Comparison of ENCODE assay signal across 33 mouse cellular contexts in genomic region chr17:33058791-33059190, GRCm38 (mm10). TPM values are rescaled to one million over a fixed set of nuclear protein-coding genes. Genes with fewer than 3 reads are reported as not detected.
DNase-seq lines count a peak whose midpoint lies in the region; ATAC-seq and TF ChIP-seq lines count a peak whose summit lies in the region.
"Had no signal": no experiment of that assay in that cellular context is flagged by ENCODE, and none has a peak within 500 bp of the region (broad histone marks: within the 10 kb centered on the region; RNA-seq: fewer than 3 reads in every experiment).

No protein-coding gene starts in this region.

- ATAC-seq in kidney, postnatal 0 days (replicated peaks; ENCODE audit: low FRiP score, low read depth): no peak
- no peak for ATAC-seq in stomach, postnatal 0 days (ENCODE audit: low FRiP score, low TSS enrichment)
- ATAC-seq: forebrain, embryonic 15.5 days; hindbrain, embryonic 16.5 days; intestine, embryonic 16.5 days; Patski had no signal

- H3K36me3 ChIP-seq in kidney, postnatal 0 days (ENCODE audit: insufficient read depth, low read length): no peaks in the 10 kb centered on the region
- H3K36me3 ChIP-seq in kidney, adult 2 months (ENCODE audit: control insufficient read depth, insufficient read depth, low read length): no peaks in the 10 kb centered on the region
- no peaks in the 10 kb centered on the region for H3K36me3 ChIP-seq in MEL (ENCODE audit: control insufficient read depth in 1 of 2, insufficient read depth in 2 of 2, low read length in 2 of 2)
- H3K36me3 ChIP-seq in stomach, postnatal 0 days (ENCODE audit: control insufficient read depth, insufficient read depth, low read length): no peaks in the 10 kb centered on the region
- H3K36me3 ChIP-seq: embryonic facial prominence, embryonic 15.5 days; forebrain, embryonic 15.5 days; kidney, embryonic 15.5 days; liver, embryonic 13.5 days; lung, embryonic 15.5 days had no signal

- DNase-seq in kidney, postnatal 0 days (ENCODE audit: low spot score): peak; percentile 25
- DNase-seq in kidney, adult 2 months: no peak
- DNase-seq in thymus, postnatal 0 days (ENCODE audit: low spot score): peak; percentile 59
- no peak for DNase-seq in thymus, postnatal 10 days (ENCODE audit: low spot score in 2 of 2)
- DNase-seq in MEL (ENCODE audit: low read depth, low spot score): no peak
- DNase-seq in stomach, postnatal 0 days (ENCODE audit: low spot score): no peak
- no peak for DNase-seq in frontal cortex, postnatal 14 days (ENCODE audit: low spot score in 2 of 2)
- DNase-seq: adrenal gland, adult 2 months; cerebellum, adult 8-10 months; gastrocnemius, postnatal 14 days; heart, adult 11 months; kidney, postnatal 4 days; liver, embryonic 13.5 days; midbrain, embryonic 14.5 days; right cerebral cortex, postnatal 25 days; spleen, adult 18-20 months had no signal

- 10% methylated on average over 1 of the region's 1 CpGs for WGBS in kidney, postnatal 0 days
- 3% methylated on average over 1 of the region's 1 CpGs for WGBS in kidney, adult 2 months
- 3% methylated on average over 1 of the region's 1 CpGs for WGBS in stomach, postnatal 0 days

- H3K27me3 ChIP-seq in kidney, postnatal 0 days (ENCODE audit: insufficient read depth, low read length): no peaks in the 10 kb centered on the region
- H3K27me3 ChIP-seq in kidney, adult 2 months (replicated peaks; ENCODE audit: control insufficient read depth, insufficient read depth, low read length): no peaks in the 10 kb centered on the region
- peaks cover 3% of the 10 kb centered on the region in 2 experiments; a peak in 3 of 4 replicates for H3K27me3 ChIP-seq in MEL (ENCODE audit: control insufficient read depth in 1 of 2, insufficient read depth in 2 of 2, low read length in 2 of 2)
- H3K27me3 ChIP-seq in stomach, postnatal 0 days (ENCODE audit: control insufficient read depth, insufficient read depth, low read length): no peaks in the 10 kb centered on the region
- H3K27me3 ChIP-seq: embryonic facial prominence, embryonic 15.5 days; forebrain, embryonic 15.5 days; kidney, embryonic 15.5 days; liver, embryonic 13.5 days; lung, embryonic 15.5 days had no signal

- no peak for TF ChIP-seq POLR2A in kidney, adult 2 months (IDR thresholded peaks at IDR 0.05; ENCODE audit: low read depth, low read length)
- TF ChIP-seq POLR2A in MEL (IDR thresholded peaks at IDR 0.05; ENCODE audit: control insufficient read depth in 1 of 2, insufficient read depth in 1 of 2, low read depth in 1 of 2, low read length in 2 of 2, poor library complexity in 1 of 2): no peak

- H3K9me3 ChIP-seq in kidney, postnatal 0 days (replicated peaks; ENCODE audit: low read length): no peaks in the 10 kb centered on the region
- no peaks in the 10 kb centered on the region for H3K9me3 ChIP-seq in MEL (replicated peaks; ENCODE audit: insufficient read depth, low read length)
- no peaks in the 10 kb centered on the region for H3K9me3 ChIP-seq in stomach, postnatal 0 days (ENCODE audit: control insufficient read depth, low read length)
- H3K9me3 ChIP-seq: embryonic facial prominence, embryonic 15.5 days; forebrain, embryonic 15.5 days; kidney, embryonic 15.5 days; liver, embryonic 13.5 days; lung, embryonic 15.5 days; megakaryocyte, embryonic 14.5 days had no signal

- no peaks in the 10 kb centered on the region for H3K79me2 ChIP-seq in MEL (ENCODE audit: control insufficient read depth, insufficient read depth, low read length, poor library complexity)

- H3K4me1 ChIP-seq in kidney, postnatal 0 days (replicated peaks; ENCODE audit: insufficient read depth, low read length): no peaks in the 10 kb centered on the region
- no peaks in the 10 kb centered on the region for H3K4me1 ChIP-seq in kidney, adult 2 months (ENCODE audit: control insufficient read depth, insufficient read depth, low read length)
- no peaks in the 10 kb centered on the region for H3K4me1 ChIP-seq in MEL (ENCODE audit: control insufficient read depth in 1 of 2, insufficient read depth in 2 of 2, low read length in 2 of 2)
- no peaks in the 10 kb centered on the region for H3K4me1 ChIP-seq in stomach, postnatal 0 days (replicated peaks; ENCODE audit: control insufficient read depth, insufficient read depth)
- H3K4me1 ChIP-seq: embryonic facial prominence, embryonic 15.5 days; forebrain, embryonic 15.5 days; kidney, embryonic 15.5 days; liver, embryonic 13.5 days; lung, embryonic 15.5 days had no signal

- no peak overlapping the region for H3K9ac ChIP-seq in kidney, postnatal 0 days (ENCODE audit: low read depth, low read length)
- H3K9ac ChIP-seq in MEL (ENCODE audit: control insufficient read depth, low read depth, low read length, poor library complexity, severe bottlenecking): no peak overlapping the region
- no peak overlapping the region for H3K9ac ChIP-seq in stomach, postnatal 0 days (ENCODE audit: low read length)
- H3K9ac ChIP-seq: embryonic facial prominence, embryonic 15.5 days; forebrain, embryonic 15.5 days; kidney, embryonic 15.5 days; liver, embryonic 13.5 days; lung, embryonic 15.5 days had no signal

- H3K4me3 ChIP-seq in kidney, postnatal 0 days (replicated peaks; ENCODE audit: low read depth, low read length): no peak overlapping the region
- no peak overlapping the region for H3K4me3 ChIP-seq in kidney, adult 2 months (ENCODE audit: insufficient read depth, low read depth, low read length)
- no peak overlapping the region for H3K4me3 ChIP-seq in MEL (ENCODE audit: control insufficient read depth in 1 of 2, insufficient read depth in 1 of 2, low read depth in 2 of 2, low read length in 2 of 2)
- no peak overlapping the region for H3K4me3 ChIP-seq in stomach, postnatal 0 days (ENCODE audit: low read depth, low read length)
- H3K4me3 ChIP-seq: embryonic facial prominence, embryonic 15.5 days; forebrain, embryonic 15.5 days; kidney, embryonic 15.5 days; left cerebral cortex, adult 2 months; liver, embryonic 13.5 days; lung, embryonic 15.5 days; megakaryocyte, embryonic 14.5 days had no signal

- TF ChIP-seq EP300 in MEL (IDR thresholded peaks at IDR 0.05; ENCODE audit: low read depth in 1 of 2, low read length in 2 of 2): no peak
- no peak for TF ChIP-seq EP300 in stomach, postnatal 0 days (optimal IDR thresholded peaks at IDR 0.05)

- peak; percentile 6; the same call in 1 of the 2 replicates for TF ChIP-seq RAD21 in MEL (IDR thresholded peaks at IDR 0.05; ENCODE audit: low read depth, low read length)

- TF ChIP-seq CTCF in kidney, postnatal 0 days (IDR thresholded peaks at IDR 0.05; ENCODE audit: low read depth): no peak; the same call in 1 of the 2 replicates
- no peak for TF ChIP-seq CTCF in kidney, adult 2 months (conservative IDR thresholded peaks at IDR 0.05; ENCODE audit: insufficient read depth, insufficient read length, low read depth, low read length)
- TF ChIP-seq CTCF in MEL (IDR thresholded peaks at IDR 0.05 in 2 of 3, conservative IDR thresholded peaks at IDR 0.05 in 1 of 3; ENCODE audit: control insufficient read depth in 1 of 3, insufficient read depth in 1 of 3, low read depth in 2 of 3, low read length in 3 of 3, poor library complexity in 1 of 3, severe bottlenecking in 1 of 3): no peak
- peak; percentile 24; the same call in 1 of the 2 replicates for TF ChIP-seq CTCF in stomach, postnatal 0 days (IDR thresholded peaks at IDR 0.05; ENCODE audit: low read depth)

- H3K4me2 ChIP-seq in kidney, postnatal 0 days (ENCODE audit: low read length): no peak overlapping the region
- H3K4me2 ChIP-seq in stomach, postnatal 0 days (replicated peaks; ENCODE audit: low read depth): no peak overlapping the region
- H3K4me2 ChIP-seq: embryonic facial prominence, embryonic 15.5 days; forebrain, embryonic 15.5 days; heart, embryonic 11.5 days; kidney, embryonic 15.5 days; liver, embryonic 13.5 days; lung, embryonic 15.5 days had no signal

- H3K27ac ChIP-seq in kidney, postnatal 0 days: no peak overlapping the region
- no peak overlapping the region for H3K27ac ChIP-seq in kidney, adult 2 months (ENCODE audit: insufficient read depth, low read depth, low read length)
- H3K27ac ChIP-seq in MEL (ENCODE audit: control insufficient read depth, low read depth, low read length): no peak overlapping the region
- no peak overlapping the region for H3K27ac ChIP-seq in stomach, postnatal 0 days (replicated peaks)
- H3K27ac ChIP-seq: embryonic facial prominence, embryonic 15.5 days; forebrain, embryonic 15.5 days; kidney, embryonic 15.5 days; left cerebral cortex, adult 2 months; liver, embryonic 13.5 days; lung, embryonic 15.5 days had no signal

TF ChIP-seq in MEL, 35 proteins besides CTCF, POLR2A, EP300 and RAD21 (continues in another document):
- no peak for TF ChIP-seq USF2 (IDR thresholded peaks at IDR 0.05; ENCODE audit: borderline replicate concordance in 1 of 2, insufficient read depth in 1 of 2, low read depth in 1 of 2, low read length in 2 of 2)
- TF ChIP-seq ZNF384 (IDR thresholded peaks at IDR 0.05; ENCODE audit: low read depth, low read length): no peak
- no peak for TF ChIP-seq TBP (IDR thresholded peaks at IDR 0.05; ENCODE audit: low read depth, low read length)

RNA-seq across cellular contexts. Expression of gene 4921501E09Rik, which starts 9.1 kb away (rescaled TPM):
- polyA plus RNA-seq in kidney, postnatal 0 days (2015; fragmentation: Nextera tagmentation; extraction: Ambion mirVana): not detected in 2 replicates
- not detected in 2 replicates for polyA plus RNA-seq in kidney, adult 2 months (2012; rRNA removed)
- polyA plus RNA-seq in thymus, postnatal 0 days (2015; fragmentation: Nextera tagmentation; extraction: Ambion mirVana): not detected in 2 replicates
- total RNA-seq in MEL (2012; rRNA removed): not detected in 2 replicates
- polyA plus RNA-seq in MEL (2012; ENCODE audit: insufficient read depth in 1 of 2, insufficient read length in 2 of 2, low read depth in 1 of 2, low replicate concordance in 2 of 2, missing spikeins in 1 of 2): not detected
- not detected in 2 replicates for polyA plus RNA-seq in stomach, postnatal 0 days (2015; fragmentation: Nextera tagmentation; extraction: Ambion mirVana)
- total RNA-seq: adrenal gland, adult 2 months; gastrocnemius, postnatal 14 days; hematopoietic stem cell, adult 5-6 weeks; layer of hippocampus, postnatal 10 days; left cerebral cortex, postnatal 36 days had no signal
- polyA plus RNA-seq: adrenal gland, adult 2 months; C2C12; embryonic facial prominence, embryonic 15.5 days; forebrain, embryonic 15.5 days; heart, embryonic 11.5 days; heart, postnatal 0 days; hindbrain, embryonic 16.5 days; intestine, embryonic 16.5 days; kidney, embryonic 15.5 days; limb, embryonic 14.5 days; liver, embryonic 13.5 days; lung, embryonic 15.5 days; midbrain, embryonic 14.5 days; neural tube, embryonic 11.5 days; Patski had no signal

RNA-seq across cellular contexts. Expression of gene Zfp763, which starts 25.6 kb away (rescaled TPM):
- polyA plus RNA-seq in kidney, postnatal 0 days (2015; fragmentation: Nextera tagmentation; extraction: Ambion mirVana): 9.8 and 11.5 TPM in 2 replicates
- 0.83 and 1.2 TPM in 2 replicates for polyA plus RNA-seq in kidney, adult 2 months (2012; rRNA removed)
- 7.8 and 8.1 TPM in 2 replicates for polyA plus RNA-seq in thymus, postnatal 0 days (2015; fragmentation: Nextera tagmentation; extraction: Ambion mirVana)
- total RNA-seq in MEL (2012; rRNA removed): 1.4 and 1.5 TPM in 2 replicates
- 1 to 10 TPM in 1 of 2 experiments, not detected in 1; 1.3 TPM for polyA plus RNA-seq in MEL (2012; ENCODE audit: insufficient read depth in 1 of 2, insufficient read length in 2 of 2, low read depth in 1 of 2, low replicate concordance in 2 of 2, missing spikeins in 1 of 2)
- polyA plus RNA-seq in stomach, postnatal 0 days (2015; fragmentation: Nextera tagmentation; extraction: Ambion mirVana): 3.1 and 3.2 TPM in 2 replicates

RNA-seq across cellular contexts. Expression of gene Zfp563, which starts 30.3 kb away (rescaled TPM):
- 5.6 and 6.3 TPM in 2 replicates for polyA plus RNA-seq in kidney, postnatal 0 days (2015; fragmentation: Nextera tagmentation; extraction: Ambion mirVana)
- polyA plus RNA-seq in kidney, adult 2 months (2012; rRNA removed): 2.2 and 2.8 TPM in 2 replicates
- polyA plus RNA-seq in thymus, postnatal 0 days (2015; fragmentation: Nextera tagmentation; extraction: Ambion mirVana): 8.7 and 9.2 TPM in 2 replicates
- 1.6 and 1.7 TPM in 2 replicates for total RNA-seq in MEL (2012; rRNA removed)
- polyA plus RNA-seq in MEL (2012; ENCODE audit: insufficient read depth in 1 of 2, insufficient read length in 2 of 2, low read depth in 1 of 2, low replicate concordance in 2 of 2, missing spikeins in 1 of 2): under 1 TPM in 1 of 2 experiments, not detected in 1; 0.95 TPM
- 2.5 and 3.7 TPM in 2 replicates for polyA plus RNA-seq in stomach, postnatal 0 days (2015; fragmentation: Nextera tagmentation; extraction: Ambion mirVana)

Comparison
In these comparisons a context has a peak if more than half of its experiments do, and no peak if none do; other contexts are left out.
1. DNase-seq: peak in kidney, postnatal 0 days (single experiment) and thymus, postnatal 0 days (single experiment); none in kidney, adult 2 months (single experiment), thymus, postnatal 10 days (0 of 2), MEL (single experiment), stomach, postnatal 0 days (single experiment) and frontal cortex, postnatal 14 days (0 of 2).